Mouse (Mus musculus): ENCODE measurements around the gene Znhit2.

The Znhit2 gene

GRCm38 (mm10) chr19:6046294-6047153 lies 14.5 kb upstream of the Znhit2 start, which contains the start of gene Syvn1:
Gene Syvn1, plus strand, starts transcription at chr19:6046576.
- peak; percentile 94 for DNase-seq (ENCODE audit: low read depth, low spot score)

- no peak for DNase-seq (ENCODE audit: low read depth, low spot score)
These were observed 13.7 kb upstream of the Znhit2 start for GRCm38 (mm10) chr19:6047154-6047898.

DNA sequence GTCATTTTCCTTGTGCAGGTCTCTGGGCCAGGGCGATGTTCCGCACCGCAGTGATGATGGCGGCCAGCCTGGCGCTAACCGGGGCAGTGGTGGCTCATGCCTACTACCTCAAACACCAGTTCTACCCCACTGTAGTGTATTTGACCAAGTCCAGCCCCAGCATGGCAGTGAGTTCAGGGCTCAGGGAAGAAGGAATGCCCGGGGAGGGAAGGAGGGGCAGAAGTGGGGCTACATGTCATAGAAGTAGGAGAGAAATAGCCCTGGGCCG lies 13.2 kb upstream of the Znhit2 start:
- no peak for DNase-seq (ENCODE audit: low read depth, low spot score)

DNA sequence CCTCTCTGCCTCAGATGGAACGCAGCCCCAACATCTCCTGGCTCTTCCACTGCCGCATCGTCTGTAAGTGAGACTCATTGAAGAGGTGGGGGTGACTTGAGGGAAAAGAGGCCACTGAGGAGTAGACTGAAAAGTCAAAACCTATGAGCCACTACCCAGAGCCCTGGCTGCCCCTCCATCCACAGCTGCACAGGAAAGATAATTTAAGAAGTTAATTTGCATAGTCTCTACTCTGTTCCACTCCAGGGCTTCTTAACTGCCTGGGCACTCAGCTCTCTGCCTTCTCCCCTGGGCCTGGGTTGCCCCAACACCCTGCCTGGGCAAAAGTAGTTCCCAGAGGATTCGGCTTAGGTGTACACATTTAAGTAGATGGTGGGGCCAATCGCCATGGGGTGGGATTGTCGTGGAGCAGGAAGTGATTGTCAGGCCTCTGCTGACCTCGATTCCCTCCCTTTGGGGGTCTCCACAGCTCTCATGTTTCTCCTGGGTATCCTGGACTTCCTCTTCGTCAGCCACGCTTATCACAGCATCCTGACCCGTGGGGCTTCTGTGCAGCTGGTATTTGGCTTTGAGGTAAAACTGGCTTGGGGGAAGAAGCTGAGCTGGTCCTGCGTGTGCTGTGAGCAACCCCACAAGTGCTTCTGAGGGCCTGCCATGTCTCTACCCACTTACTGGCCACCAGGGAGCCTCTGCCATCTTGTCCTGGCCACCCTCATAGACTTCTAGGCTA lies 12.1 kb upstream of the Znhit2 start:
- DNase-seq (ENCODE audit: low read depth, low spot score), result no peak

DNA sequence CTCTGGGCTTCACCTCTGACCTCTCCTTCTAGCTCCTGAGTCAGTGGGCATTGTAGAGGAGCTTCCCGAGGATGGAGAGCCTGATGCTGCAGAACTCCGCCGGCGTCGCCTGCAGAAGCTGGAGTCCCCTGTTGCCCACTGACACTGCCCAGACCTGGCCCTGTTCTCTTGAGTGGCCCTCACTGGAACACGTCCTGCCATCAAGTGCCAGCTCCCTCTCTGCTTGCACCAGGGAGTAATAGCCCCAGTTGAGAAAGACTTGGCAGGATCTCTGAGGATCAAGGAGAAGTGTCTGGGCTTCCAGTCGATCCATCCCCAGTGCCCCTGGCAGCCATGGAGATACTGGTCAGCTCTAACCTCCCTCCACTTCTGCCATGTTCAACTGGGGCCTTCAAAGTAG lies 8.5 kb upstream of the Znhit2 start:
- DNase-seq (ENCODE audit: low read depth, low spot score), result no peak

- DNase-seq (ENCODE audit: low read depth, low spot score), result no peak
These were observed 6.7 kb upstream of the Znhit2 start for GRCm38 (mm10) chr19:6054296-6054695.

GRCm38 (mm10) chr19:6056696-6057095 lies 4.3 kb upstream of the Znhit2 start:
- no peak for DNase-seq (ENCODE audit: low read depth, low spot score)

GRCm38 (mm10) chr19:6057313-6058096 lies 3.5 kb upstream of the Znhit2 start, which contains the start of the genes Mrpl49 and Fau:
Gene Mrpl49, minus strand, starts transcription at chr19:6057785.
Gene Fau, plus strand, starts transcription at chr19:6057844.
- peak; percentile 98 for DNase-seq (ENCODE audit: low read depth, low spot score)

- DNase-seq (ENCODE audit: low read depth, low spot score), result no peak
These were observed 2.5 kb upstream of the Znhit2 start for GRCm38 (mm10) chr19:6058513-6058912.

- no peak for DNase-seq (ENCODE audit: low read depth, low spot score)
These were observed 2.0 kb upstream of the Znhit2 start for GRCm38 (mm10) chr19:6058966-6059365.

DNA sequence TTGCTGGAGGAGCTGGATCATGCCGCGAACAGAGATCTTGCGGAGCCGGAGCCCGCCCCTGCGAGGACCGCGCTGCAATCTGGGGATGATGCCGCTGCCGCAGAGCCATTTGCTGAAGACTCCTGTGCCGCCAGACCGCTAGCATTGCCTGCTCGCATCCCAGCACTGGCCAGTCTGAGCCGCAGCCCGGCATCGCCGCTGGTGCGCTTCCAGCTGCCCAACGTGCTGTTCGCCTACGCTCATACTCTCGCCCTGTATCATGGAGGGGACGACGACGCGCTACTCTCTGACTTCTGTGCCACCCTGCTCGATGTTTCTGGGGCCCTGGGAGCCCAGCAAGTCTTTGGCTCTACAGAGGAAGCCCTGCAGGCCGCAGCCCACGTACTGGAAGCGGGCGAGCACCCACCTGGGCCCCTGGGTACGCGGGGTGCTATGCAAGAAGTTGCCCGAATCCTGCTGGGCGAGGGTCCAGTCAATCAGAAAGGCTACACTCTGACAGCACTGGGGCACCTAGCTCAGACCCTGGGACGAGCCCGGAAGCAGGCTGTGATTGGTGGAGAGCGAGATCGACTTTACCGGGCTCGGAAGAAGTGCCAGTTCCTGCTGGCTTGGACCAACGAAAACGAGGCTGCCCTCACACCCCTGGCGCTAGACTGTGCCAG lies 780 bp downstream of the Znhit2 start:
- no peak for DNase-seq (ENCODE audit: low read depth, low spot score)

DNA sequence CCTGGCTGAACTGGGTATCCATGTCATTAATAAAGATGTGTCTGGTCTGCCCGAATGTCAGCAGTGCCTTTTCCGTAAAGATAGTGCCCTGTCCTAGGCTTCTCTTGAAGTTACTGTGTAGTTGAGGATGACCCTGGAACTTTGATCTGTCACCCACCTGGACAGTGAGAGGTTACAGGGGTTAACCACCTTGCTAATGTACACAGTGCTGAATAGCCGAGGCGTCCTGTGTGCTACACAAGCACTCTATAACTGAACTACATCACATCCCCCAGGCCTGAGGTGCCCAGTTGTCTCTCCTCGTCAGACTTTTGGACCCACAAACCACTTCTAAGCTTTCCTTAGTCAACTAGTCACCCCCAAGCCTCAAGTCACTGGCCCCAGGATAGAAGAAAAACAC lies 1.4 kb downstream of the Znhit2 start:
- DNase-seq (ENCODE audit: low read depth, low spot score), result no peak

DNA sequence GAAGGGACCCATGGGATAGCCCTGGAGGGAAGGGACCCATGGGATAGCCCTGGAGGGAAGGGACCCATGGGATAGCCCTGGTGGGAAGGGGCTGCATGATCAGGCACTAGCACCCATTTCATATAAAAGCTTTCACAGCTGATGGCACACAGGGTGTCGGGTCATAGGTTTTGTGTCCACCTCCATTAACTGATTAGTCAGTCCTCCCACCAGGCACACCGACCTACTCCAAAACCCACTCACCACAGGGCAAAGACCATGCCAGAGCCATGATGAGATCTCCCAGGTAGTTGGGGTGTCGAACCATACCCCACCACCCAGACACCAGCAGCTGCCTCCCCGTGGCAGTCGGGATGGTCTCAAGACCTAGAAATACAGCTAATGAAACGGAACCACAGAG lies 2.1 kb downstream of the Znhit2 start:
- no peak for DNase-seq (ENCODE audit: low read depth, low spot score)

- no peak for DNase-seq (ENCODE audit: low read depth, low spot score)
These were observed 5.6 kb downstream of the Znhit2 start for GRCm38 (mm10) chr19:6066571-6066970.

- DNase-seq (ENCODE audit: low read depth, low spot score), result peak; percentile 91
These were observed 6.2 kb downstream of the Znhit2 start for GRCm38 (mm10) chr19:6067011-6067723.

- DNase-seq (ENCODE audit: low read depth, low spot score), result peak; percentile 89
These were observed 6.9 kb downstream of the Znhit2 start, which contains the start of gene Tm7sf2 for GRCm38 (mm10) chr19:6067724-6068415. Gene Tm7sf2, minus strand, starts transcription at chr19:6068373.

- peak; percentile 42 for DNase-seq (ENCODE audit: low read depth, low spot score)
These were observed 8.0 kb downstream of the Znhit2 start for GRCm38 (mm10) chr19:6068951-6069350.

DNA sequence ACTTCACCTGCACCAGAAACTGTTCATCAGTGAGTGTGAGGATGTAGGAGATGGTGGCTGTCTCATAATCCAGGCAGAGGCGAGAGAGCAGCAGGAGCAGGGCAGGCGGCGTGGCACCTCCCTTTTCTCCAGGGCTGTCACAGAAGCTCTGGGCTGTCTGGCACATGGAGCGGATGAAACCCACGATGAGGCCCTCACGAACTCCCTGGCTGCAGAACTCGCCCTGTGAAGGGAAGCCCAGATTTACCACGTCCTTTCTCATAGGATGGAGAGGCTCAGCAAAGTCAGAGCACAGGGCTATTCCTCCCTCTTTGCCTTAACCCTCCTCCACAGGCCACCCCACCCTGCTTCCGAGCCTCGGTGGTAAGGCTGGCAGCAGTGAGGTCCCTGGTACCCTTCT lies 8.9 kb downstream of the Znhit2 start:
- DNase-seq (ENCODE audit: low read depth, low spot score), result no peak

GRCm38 (mm10) chr19:6070571-6071250 lies 9.7 kb downstream of the Znhit2 start:
- DNase-seq (ENCODE audit: low read depth, low spot score), result peak; percentile 59

Data from ES-CJ7 (cell line).